Mouse (Mus musculus): ENCODE results near the gene Mgea5. TPM values are rescaled to one million over a fixed set of nuclear protein-coding genes. Genes with fewer than 3 reads are reported as not detected.

The Mgea5 gene
- total and polyA plus RNA-seq, 3 experiments: 66.4 to 283 (median 192) TPM

DNA sequence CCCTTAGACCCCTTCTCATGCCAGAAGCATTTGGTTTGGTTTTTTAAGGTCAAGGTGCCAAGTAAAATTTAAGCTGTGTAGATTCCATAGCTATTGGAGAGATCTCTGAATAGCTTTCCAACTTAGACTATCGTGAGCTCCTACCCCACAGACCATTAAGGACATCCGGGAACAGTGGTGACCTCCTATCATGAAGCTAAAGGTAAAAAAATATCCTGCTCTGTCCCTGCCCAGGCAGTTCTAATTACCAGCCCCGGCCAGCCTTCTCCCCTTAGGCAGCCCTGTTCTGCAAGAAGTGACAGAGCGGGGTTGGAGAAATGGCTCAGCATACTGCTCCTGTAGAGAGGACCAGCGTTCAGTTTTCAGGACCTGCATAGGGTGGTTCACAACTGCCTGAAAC lies 45.1 kb downstream of the Mgea5 start:
- no peak overlapping the region for H3K4me3 ChIP-seq (ENCODE audit: low read depth, low read length)
- H3K9me3 ChIP-seq (replicated peaks): peaks cover 17% of the 10 kb centered on the region
- no peak for TF ChIP-seq CTCF (IDR thresholded peaks at IDR 0.05; ENCODE audit: low read depth, low read length)
- no peak for TF ChIP-seq TAL1 (conservative IDR thresholded peaks at IDR 0.05; ENCODE audit: low read depth, low read length)
- TF ChIP-seq GATA1 (IDR thresholded peaks at IDR 0.05; ENCODE audit: borderline replicate concordance, low read length): no peak
- TF ChIP-seq POLR2AphosphoS5 (IDR thresholded peaks at IDR 0.05; ENCODE audit: insufficient replicate concordance, low read depth, low read length): no peak
- TF ChIP-seq GATA2 (IDR thresholded peaks at IDR 0.05; ENCODE audit: borderline replicate concordance, low read depth, low read length): no peak
- H3K36me3 ChIP-seq (replicated peaks): no peaks in the 10 kb centered on the region
- no peak for DNase-seq (ENCODE audit: low spot score)
- peaks cover 7% of the 10 kb centered on the region for H3K4me1 ChIP-seq (ENCODE audit: insufficient read depth, low read depth, low read length)
- no peak for ATAC-seq (ENCODE audit: extremely low read depth, insufficient number of reproducible peaks, low FRiP score, poor library complexity, severe bottlenecking)
- peaks cover 92% of the 10 kb centered on the region for H3K27me3 ChIP-seq (ENCODE audit: insufficient read depth, low read length)

DNA sequence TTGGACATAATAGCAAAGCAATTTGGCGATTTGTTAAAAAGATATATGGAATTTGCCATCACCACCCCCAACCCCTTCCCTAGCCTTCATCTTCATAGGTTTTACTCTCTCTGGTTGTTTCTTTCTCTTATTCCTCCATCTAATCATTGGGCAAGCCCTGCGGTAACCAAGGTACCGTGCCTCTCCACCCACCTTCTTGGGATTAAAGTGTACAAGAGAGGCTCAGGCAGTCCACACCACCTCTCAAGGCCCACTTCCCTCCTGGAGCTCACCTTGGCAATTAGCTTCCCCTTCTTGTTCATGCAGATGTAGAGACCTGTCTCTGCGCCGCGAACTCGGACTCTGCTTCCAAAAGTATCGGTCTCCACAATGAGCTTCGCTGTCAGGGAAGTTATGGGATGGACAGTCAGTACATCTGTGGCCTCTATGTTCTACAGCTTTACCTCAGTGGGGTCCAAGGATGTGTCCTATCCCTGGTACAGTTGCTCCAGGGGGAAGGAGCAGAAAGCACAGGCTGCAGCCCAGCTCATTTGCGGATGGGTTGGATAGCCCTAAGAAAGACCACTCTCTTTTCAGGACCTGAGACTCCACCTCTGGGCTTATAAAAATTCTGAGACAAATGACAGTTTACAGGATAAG lies 45.7 kb downstream of the Mgea5 start:
- Histone ChIP-seq H3K27me3 (ENCODE audit: insufficient read depth, low read length) (peaks cover 92% of the 10 kb centered on the region), H3K36me3 (replicated peaks) (no peaks in the 10 kb centered on the region), H3K4me1 (ENCODE audit: insufficient read depth, low read depth, low read length) (peaks cover 10% of the 10 kb centered on the region), H3K9me3 (replicated peaks) (peaks cover 17% of the 10 kb centered on the region), H3K4me3 (ENCODE audit: low read depth, low read length) (no peak overlapping the region)
- DNase-seq (ENCODE audit: low spot score) (no peak), ATAC-seq (ENCODE audit: extremely low read depth, insufficient number of reproducible peaks, low FRiP score, poor library complexity, severe bottlenecking) (no peak)
- TF ChIP-seq TAL1 (conservative IDR thresholded peaks at IDR 0.05; ENCODE audit: low read depth, low read length): no peak
- no peak for TF ChIP-seq GATA1 (IDR thresholded peaks at IDR 0.05; ENCODE audit: borderline replicate concordance, low read length)
- TF ChIP-seq CTCF (IDR thresholded peaks at IDR 0.05; ENCODE audit: low read depth, low read length): no peak
- no peak for TF ChIP-seq GATA2 (IDR thresholded peaks at IDR 0.05; ENCODE audit: borderline replicate concordance, low read depth, low read length)
- no peak for TF ChIP-seq POLR2AphosphoS5 (IDR thresholded peaks at IDR 0.05; ENCODE audit: insufficient replicate concordance, low read depth, low read length)

DNA sequence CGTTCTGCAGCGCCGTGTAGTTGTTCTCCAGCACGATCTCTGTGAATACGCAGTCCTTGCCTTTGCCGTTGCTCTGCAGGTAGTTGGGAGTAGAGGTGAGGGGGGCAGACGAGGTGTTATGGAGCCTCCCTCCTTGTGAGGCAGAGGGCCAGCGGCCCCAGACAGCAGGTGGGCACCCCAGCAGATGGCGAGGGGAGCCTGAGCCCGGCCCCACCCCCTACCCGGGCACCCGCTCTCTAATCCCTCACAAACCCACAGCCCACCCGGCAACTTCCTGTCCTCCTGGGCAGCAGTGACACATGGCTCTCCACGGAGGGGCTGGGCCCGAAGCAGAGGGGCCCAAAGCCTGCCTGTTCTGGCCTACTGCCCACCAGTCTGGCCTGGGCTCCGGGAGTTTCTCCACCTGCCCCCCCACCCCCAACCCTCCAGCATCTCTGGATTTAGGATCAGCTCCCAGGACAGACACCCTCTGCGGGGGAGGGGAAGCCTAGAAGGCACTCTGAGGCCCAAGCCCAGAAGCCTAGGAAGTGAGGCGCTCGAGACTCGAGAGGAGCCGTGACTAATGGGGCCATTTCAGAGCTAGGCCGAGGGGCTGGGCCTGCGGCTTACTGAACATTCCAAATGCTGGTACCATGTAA lies 46.3 kb downstream of the Mgea5 start:
- TF ChIP-seq GATA1 (IDR thresholded peaks at IDR 0.05; ENCODE audit: borderline replicate concordance, low read length): no peak
- TF ChIP-seq TAL1 (conservative IDR thresholded peaks at IDR 0.05; ENCODE audit: low read depth, low read length): no peak
- peaks cover 12% of the 10 kb centered on the region for H3K9me3 ChIP-seq (replicated peaks)
- ATAC-seq (ENCODE audit: extremely low read depth, insufficient number of reproducible peaks, low FRiP score, poor library complexity, severe bottlenecking) (no peak), DNase-seq (ENCODE audit: low spot score) (no peak)
- H3K27me3 ChIP-seq (ENCODE audit: insufficient read depth, low read length): peaks cover 95% of the 10 kb centered on the region
- peaks cover 10% of the 10 kb centered on the region for H3K4me1 ChIP-seq (ENCODE audit: insufficient read depth, low read depth, low read length)
- H3K36me3 ChIP-seq (replicated peaks): no peaks in the 10 kb centered on the region
- H3K4me3 ChIP-seq (ENCODE audit: low read depth, low read length): no peak overlapping the region; the same call in 1 of the 2 replicates

DNA sequence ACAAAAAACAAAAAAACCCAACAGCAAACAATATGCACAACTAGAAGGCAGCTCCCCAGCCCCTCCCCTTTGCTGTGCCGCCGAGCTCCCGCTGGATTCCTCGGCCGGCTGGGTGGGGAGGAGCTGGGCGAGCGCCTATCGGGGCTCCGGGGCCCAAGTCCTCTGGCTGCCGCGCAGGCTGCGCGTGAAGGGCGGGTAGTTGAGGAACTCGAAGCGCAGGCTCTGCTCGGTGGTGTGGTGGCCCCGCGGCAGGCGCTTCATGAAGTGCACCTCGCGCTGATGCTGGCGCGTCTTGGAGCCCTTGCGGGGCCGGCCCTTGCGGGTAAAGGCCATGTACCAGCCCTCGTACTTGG lies 46.8 kb downstream of the Mgea5 start:
- DNase-seq (ENCODE audit: low spot score) (no peak), ATAC-seq (ENCODE audit: extremely low read depth, insufficient number of reproducible peaks, low FRiP score, poor library complexity, severe bottlenecking) (no peak)
- TF ChIP-seq GATA1 (IDR thresholded peaks at IDR 0.05; ENCODE audit: borderline replicate concordance, low read length): no peak
- no peak for TF ChIP-seq TAL1 (conservative IDR thresholded peaks at IDR 0.05; ENCODE audit: low read depth, low read length)
- TF ChIP-seq GATA2 (IDR thresholded peaks at IDR 0.05; ENCODE audit: borderline replicate concordance, low read depth, low read length): no peak
- TF ChIP-seq CTCF (IDR thresholded peaks at IDR 0.05; ENCODE audit: low read depth, low read length): no peak
- TF ChIP-seq POLR2AphosphoS5 (IDR thresholded peaks at IDR 0.05; ENCODE audit: insufficient replicate concordance, low read depth, low read length): no peak
- Histone ChIP-seq H3K27me3 (ENCODE audit: insufficient read depth, low read length) (peaks cover 93% of the 10 kb centered on the region), H3K4me3 (ENCODE audit: low read depth, low read length) (no peak overlapping the region; the same call in 1 of the 2 replicates), H3K9me3 (replicated peaks) (peaks cover 7% of the 10 kb centered on the region), H3K36me3 (replicated peaks) (no peaks in the 10 kb centered on the region), H3K4me1 (ENCODE audit: insufficient read depth, low read depth, low read length) (peaks cover 10% of the 10 kb centered on the region)

DNA sequence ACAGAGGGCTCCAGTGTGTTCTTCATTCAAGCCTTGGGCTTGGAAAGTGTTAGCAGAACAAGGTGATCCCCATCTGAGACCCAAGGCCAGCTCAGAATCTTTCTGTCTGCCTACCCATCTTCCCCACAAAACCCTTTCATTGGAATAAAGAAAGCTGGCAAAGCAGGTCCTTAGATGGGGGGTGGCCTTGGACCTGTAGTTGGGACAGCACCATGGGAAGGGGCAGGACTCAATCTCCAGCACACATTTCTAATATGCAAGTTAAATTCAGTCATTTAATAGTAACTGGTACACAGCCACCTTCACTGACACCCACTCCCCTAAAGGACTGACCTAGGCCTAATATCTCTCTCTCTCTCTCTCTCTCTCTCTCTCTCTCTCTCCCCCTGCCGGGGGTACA lies 47.4 kb downstream of the Mgea5 start:
- H3K27me3 ChIP-seq (ENCODE audit: insufficient read depth, low read length): peaks cover 93% of the 10 kb centered on the region
- DNase-seq (ENCODE audit: low spot score): no peak

DNA sequence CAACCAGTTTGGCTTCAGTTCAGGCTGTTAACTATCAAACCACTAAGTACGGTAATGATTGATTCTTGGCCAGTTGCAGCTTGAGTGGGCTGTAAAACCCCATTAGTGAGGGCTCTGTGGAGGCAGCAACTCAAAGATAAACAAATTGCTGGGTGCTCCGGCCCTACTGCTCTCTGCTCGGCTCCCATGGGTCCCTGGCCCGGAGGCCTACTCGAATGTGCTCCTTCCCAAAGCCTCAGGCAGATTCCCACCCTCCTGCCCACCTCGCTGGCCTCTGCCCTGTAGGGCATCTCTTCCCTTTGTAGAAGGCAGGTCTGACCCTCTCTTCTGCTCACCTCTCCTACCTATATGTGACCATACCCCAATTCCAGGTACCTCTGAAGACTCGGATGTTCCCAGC lies 48.9 kb downstream of the Mgea5 start:
- Histone ChIP-seq H3K4me3 (ENCODE audit: low read depth, low read length) (no peak overlapping the region), H3K36me3 (replicated peaks) (no peaks in the 10 kb centered on the region), H3K4me1 (ENCODE audit: insufficient read depth, low read depth, low read length) (peaks cover 10% of the 10 kb centered on the region), H3K27me3 (ENCODE audit: insufficient read depth, low read length) (peaks cover 95% of the 10 kb centered on the region), H3K9me3 (replicated peaks) (no peaks in the 10 kb centered on the region)
- no peak for DNase-seq (ENCODE audit: low spot score)
- TF ChIP-seq POLR2AphosphoS5 (IDR thresholded peaks at IDR 0.05; ENCODE audit: insufficient replicate concordance, low read depth, low read length) (no peak), GATA1 (IDR thresholded peaks at IDR 0.05; ENCODE audit: borderline replicate concordance, low read length) (no peak), CTCF (IDR thresholded peaks at IDR 0.05; ENCODE audit: low read depth, low read length) (no peak), GATA2 (IDR thresholded peaks at IDR 0.05; ENCODE audit: borderline replicate concordance, low read depth, low read length) (no peak), TAL1 (conservative IDR thresholded peaks at IDR 0.05; ENCODE audit: low read depth, low read length) (no peak)
- no peak for ATAC-seq (ENCODE audit: extremely low read depth, insufficient number of reproducible peaks, low FRiP score, poor library complexity, severe bottlenecking)

More for the DNA sequence above, 47.4 kb downstream of the Mgea5 start:
- ATAC-seq (ENCODE audit: extremely low read depth, insufficient number of reproducible peaks, low FRiP score, poor library complexity, severe bottlenecking): no peak
- H3K9me3 ChIP-seq (replicated peaks): peaks cover 2% of the 10 kb centered on the region
- no peak overlapping the region for H3K4me3 ChIP-seq (ENCODE audit: low read depth, low read length)
- no peaks in the 10 kb centered on the region for H3K36me3 ChIP-seq (replicated peaks)
- TF ChIP-seq GATA2 (IDR thresholded peaks at IDR 0.05; ENCODE audit: borderline replicate concordance, low read depth, low read length) (no peak), POLR2AphosphoS5 (IDR thresholded peaks at IDR 0.05; ENCODE audit: insufficient replicate concordance, low read depth, low read length) (no peak), GATA1 (IDR thresholded peaks at IDR 0.05; ENCODE audit: borderline replicate concordance, low read length) (no peak), CTCF (IDR thresholded peaks at IDR 0.05; ENCODE audit: low read depth, low read length) (no peak), TAL1 (conservative IDR thresholded peaks at IDR 0.05; ENCODE audit: low read depth, low read length) (no peak)
- H3K4me1 ChIP-seq (ENCODE audit: insufficient read depth, low read depth, low read length): peaks cover 10% of the 10 kb centered on the region

Measured in G1E (cell line).